Mouse (Mus musculus) Muller cell, postnatal 12 days (primary cell): ENCODE results near the gene Tmem206.

ENCODE experiments used
- DNase-seq: peaks from one replicate; pipeline ENCODE4 v3.0.0-alpha.2; 2015; ENCODE audit errors: inconsistent ontology term

Gene Tmem206

DNA sequence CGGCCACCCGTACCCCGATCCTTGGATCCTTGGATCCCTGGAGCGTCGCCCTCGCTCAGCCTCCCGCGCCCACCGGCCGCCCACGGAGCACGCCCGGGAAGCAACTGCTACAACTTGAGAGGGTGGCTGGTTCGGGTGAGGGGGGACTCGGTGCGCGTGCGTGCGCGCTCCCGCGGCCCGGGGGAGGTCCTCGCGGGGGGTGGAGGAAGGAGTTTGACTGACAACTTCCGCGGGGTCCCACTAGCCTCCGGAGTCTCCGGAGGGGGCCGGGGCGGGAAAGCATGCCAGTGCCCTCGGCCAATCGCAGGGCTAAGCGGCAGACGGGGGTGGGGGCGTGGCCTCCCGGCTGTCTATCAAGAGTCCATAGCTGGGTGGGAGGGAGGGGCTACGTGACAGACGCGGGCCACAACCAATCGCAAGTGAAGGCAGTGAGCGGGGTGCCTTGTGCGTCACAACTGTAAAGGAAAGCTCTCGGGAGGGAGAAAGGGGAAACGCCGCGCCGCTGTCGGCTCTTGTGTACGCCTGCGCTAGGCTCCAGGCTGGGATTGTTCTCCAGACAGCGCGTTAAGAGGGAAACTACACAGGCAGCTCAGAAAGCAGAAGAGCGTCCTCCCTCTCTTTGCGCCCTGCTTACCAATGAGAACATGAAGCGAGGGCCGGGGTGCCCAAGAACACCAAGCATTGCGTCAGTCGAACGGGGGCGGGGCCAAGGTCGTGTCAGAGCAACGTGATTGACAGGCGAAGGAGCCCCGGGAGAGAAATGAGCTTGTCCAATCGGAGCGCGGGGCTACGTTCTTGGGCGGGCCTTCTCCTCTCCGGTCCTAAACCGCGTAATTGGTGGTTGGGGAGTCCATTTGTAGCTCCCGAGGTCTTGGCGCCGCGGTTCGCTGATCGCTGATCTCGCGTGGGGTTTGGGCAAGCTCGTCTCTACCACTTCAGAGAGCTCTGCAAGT is 71.5 kb downstream of the Tmem206 start:
- DNase-seq, result peak; percentile 100
